Mouse (Mus musculus) midbrain, embryonic 10.5 days (tissue): Measurements from ENCODE around the gene Pou3f3. TPM values are rescaled to one million over a fixed set of nuclear protein-coding genes. Genes with fewer than 3 reads are reported as not detected.

Source experiments
- DNase-seq: peaks from one replicate; pipeline ENCODE4 v3.0.0-alpha.2; 2017; ENCODE audit warnings: low spot score
- H3K27ac ChIP-seq: fragments of 300-500 bp; sonication (generic); replicated peaks from 2 replicates; pipeline ENCODE4 v1.5.1; 2016; ENCODE audit warnings: mild to moderate bottlenecking
- H3K27me3 ChIP-seq: fragments of 300-500 bp; sonication (generic); 2 replicates; pipeline ENCODE4 v1.6.1; 2016; ENCODE audit warnings: low read depth, mild to moderate bottlenecking; ENCODE audit not compliant: poor library complexity, severe bottlenecking
- H3K36me3 ChIP-seq: fragments of 300-500 bp; sonication (generic); 2 replicates; pipeline ENCODE4 v1.6.1; 2016; ENCODE audit warnings: mild to moderate bottlenecking, moderate library complexity
- H3K4me1 ChIP-seq: fragments of 300-500 bp; sonication (generic); 2 replicates; pipeline ENCODE4 v1.6.1; 2016
- H3K4me3 ChIP-seq: fragments of 300-500 bp; sonication (generic); 2 replicates; pipeline ENCODE4 v1.5.1; 2016; ENCODE audit warnings: mild to moderate bottlenecking, moderate library complexity
- H3K9me3 ChIP-seq: fragments of 300-500 bp; sonication (generic); replicated peaks from 2 replicates; pipeline ENCODE4 v1.6.1; 2016; ENCODE audit warnings: mild to moderate bottlenecking
- WGBS: fragments of 180-500 bp; shearing (Covaris S2); methylation state at CpG from one replicate; pipeline ENCODE4 v1.1.7; 2016; 5-methylcytosine and 5-hydroxymethylcytosine counted together
- polyA plus RNA-seq: library from polyadenylated mRNA; unstranded; fragments of >200 nt; fragmentation: Nextera tagmentation; extraction: Ambion mirVana; gene quantifications from 2 replicates; pipeline ENCODE4 v1.2.1, GENCODE M21; 2016

The Pou3f3 gene
- polyA plus RNA-seq, 1 experiment from 2014 or later = 18.2 TPM

DNA sequence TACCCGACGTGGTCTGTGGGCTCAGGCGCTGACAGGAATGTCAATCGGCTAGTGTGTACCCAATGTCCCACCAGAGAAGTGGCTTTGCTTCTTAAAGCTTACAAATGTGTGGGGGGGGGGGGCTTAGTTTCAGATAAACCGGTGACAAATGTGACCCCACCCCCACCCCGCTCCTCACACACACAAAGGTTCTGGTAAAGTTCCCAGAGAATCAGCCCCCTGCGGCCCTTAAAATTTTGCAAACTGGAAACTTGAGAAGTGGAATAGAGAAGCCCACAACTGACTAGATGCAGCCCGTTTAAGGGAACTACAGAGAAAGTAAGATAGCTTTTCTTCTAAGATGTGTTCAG is 10.2 kb downstream of the Pou3f3 start:
- no peak for DNase-seq
- H3K36me3 ChIP-seq = peaks cover 51% of the 10 kb centered on the region
- peak overlapping the region; percentile 96 for H3K27ac ChIP-seq
- peaks cover 82% of the 10 kb centered on the region for H3K27me3 ChIP-seq
- 2% methylated on average over 8 of the region's 8 CpGs for WGBS
- peaks cover 90% of the 10 kb centered on the region for H3K4me1 ChIP-seq
- peak overlapping the region; percentile 99 for H3K4me3 ChIP-seq
- no peaks in the 10 kb centered on the region for H3K9me3 ChIP-seq

DNA sequence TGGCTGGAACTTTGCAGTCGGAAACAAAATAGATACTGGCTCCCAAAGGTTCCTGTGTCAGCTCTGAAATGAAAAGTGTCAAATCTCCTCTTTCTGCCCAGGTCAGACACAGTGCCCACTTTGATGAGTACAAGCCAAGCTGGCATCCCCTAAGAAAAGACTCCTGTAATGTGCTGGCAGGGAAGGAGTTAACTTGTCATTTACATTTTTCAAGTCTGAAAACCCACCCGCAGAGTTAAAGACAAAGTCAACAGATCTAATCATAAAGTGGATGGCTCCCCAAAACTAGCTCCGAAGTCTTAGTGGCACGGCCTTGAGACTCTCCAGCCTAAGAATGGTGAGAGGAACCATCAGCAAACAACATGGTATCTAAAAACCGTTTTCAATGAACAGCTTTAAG is 11.6 kb downstream of the Pou3f3 start:
- Histone ChIP-seq H3K4me3 (peak overlapping the region; percentile 99), H3K27ac (peak overlapping the region; percentile 96), H3K27me3 (peaks cover 92% of the 10 kb centered on the region), H3K4me1 (peaks cover 95% of the 10 kb centered on the region), H3K36me3 (peaks cover 39% of the 10 kb centered on the region), H3K9me3 (no peaks in the 10 kb centered on the region)
- no peak for DNase-seq
- 2% methylated on average over 5 of the region's 5 CpGs for WGBS

DNA sequence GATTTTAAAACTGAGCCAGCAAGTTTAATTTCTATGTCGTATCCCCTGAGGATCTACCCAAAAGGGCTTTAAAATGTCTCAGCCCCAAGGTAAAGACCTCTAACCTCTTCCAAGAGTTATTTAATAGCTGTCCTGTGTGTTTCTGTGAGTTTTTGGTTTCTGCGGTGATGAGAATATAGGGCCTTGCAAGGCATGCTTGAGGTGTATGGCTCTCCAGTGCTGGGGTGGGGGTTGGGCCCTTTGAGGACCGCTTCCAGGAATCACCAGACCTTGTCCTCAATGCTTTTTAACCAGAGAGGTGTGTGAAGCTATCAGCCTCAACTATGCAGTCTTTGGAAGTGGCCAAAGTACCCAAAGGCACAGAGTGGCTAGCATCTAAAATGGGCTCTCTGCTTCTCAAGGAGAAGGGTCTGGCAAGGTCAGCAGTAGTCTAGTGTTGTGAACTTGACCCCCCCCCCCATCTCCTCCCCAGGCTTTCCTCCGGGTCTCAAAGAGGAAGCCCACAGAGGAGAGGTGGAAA is 12.1 kb downstream of the Pou3f3 start:
- DNase-seq = peak; percentile 25
- Histone ChIP-seq H3K27ac (peak overlapping the region; percentile 96), H3K9me3 (no peaks in the 10 kb centered on the region), H3K36me3 (peaks cover 38% of the 10 kb centered on the region), H3K4me3 (peak overlapping the region; percentile 99), H3K27me3 (peaks cover 93% of the 10 kb centered on the region), H3K4me1 (peaks cover 96% of the 10 kb centered on the region)
- 3% methylated on average over 4 of the region's 4 CpGs for WGBS

DNA sequence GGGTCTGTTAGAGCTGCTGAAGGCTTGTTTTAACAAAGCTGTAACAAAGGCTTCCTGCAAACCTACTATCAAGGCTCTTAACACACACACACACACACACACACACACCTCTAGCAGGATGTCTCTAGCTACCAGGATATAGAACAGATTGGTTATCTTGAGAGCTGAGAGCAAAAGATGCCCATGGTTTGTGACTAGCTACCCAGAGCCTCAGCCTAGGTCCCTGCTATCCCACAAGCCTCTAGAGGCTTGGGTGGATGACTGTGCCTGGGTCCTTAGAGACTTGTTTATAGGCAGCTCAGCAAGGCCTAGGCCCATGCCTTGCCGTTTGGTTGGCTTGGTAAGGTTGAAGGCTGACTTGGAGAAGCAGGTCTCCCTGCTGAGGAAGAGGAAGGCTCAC is 13.5 kb downstream of the Pou3f3 start:
- 15% methylated on average over 1 of the region's 1 CpGs for WGBS
- H3K27me3 ChIP-seq = peaks cover 88% of the 10 kb centered on the region
- H3K9me3 ChIP-seq = no peaks in the 10 kb centered on the region
- H3K27ac ChIP-seq = peak overlapping the region; percentile 96
- peak overlapping the region; percentile 99 for H3K4me3 ChIP-seq
- DNase-seq = no peak
- peaks cover 38% of the 10 kb centered on the region for H3K36me3 ChIP-seq
- peaks cover 95% of the 10 kb centered on the region for H3K4me1 ChIP-seq

DNA sequence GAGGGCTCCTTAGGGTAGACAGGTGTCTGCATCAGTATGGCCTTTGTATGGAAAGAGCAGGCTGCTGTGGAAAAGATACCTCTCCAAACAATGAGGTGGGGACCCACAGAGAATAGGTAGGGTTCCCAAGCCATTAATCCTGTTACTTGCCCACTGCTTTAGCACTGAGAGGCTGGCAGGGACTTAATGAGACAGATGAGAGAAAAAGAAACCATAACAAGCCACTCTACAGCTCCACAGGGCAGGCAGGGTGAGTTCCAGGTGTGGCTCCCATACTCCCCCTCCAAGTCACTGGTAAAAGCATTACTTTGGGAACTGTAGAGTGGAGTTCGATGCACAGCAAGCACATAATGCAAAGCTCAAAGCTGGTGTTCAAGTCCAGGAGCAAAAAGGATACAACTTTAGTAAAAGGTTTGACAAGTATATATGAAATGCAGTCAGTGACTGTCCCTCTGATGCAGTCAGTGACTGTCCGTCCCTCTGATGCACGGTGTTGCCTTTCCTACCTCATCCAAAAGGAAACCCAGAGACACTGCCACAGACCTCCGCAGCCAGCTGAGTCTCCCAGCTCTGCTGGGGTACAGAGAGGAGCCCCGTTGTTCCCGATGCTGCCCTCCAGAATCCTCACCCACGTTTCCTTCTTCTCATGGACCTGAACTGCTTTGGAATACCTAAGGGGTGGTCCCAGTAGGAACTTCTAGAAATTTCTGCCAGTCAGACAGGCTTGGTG is 14.0 kb downstream of the Pou3f3 start:
- Histone ChIP-seq H3K36me3 (peaks cover 38% of the 10 kb centered on the region), H3K27me3 (peaks cover 83% of the 10 kb centered on the region), H3K9me3 (no peaks in the 10 kb centered on the region), H3K4me3 (peak overlapping the region; percentile 99), H3K4me1 (peaks cover 94% of the 10 kb centered on the region), H3K27ac (peak overlapping the region; percentile 96)
- WGBS = 17% methylated on average over 7 of the region's 7 CpGs
- no peak for DNase-seq

DNA sequence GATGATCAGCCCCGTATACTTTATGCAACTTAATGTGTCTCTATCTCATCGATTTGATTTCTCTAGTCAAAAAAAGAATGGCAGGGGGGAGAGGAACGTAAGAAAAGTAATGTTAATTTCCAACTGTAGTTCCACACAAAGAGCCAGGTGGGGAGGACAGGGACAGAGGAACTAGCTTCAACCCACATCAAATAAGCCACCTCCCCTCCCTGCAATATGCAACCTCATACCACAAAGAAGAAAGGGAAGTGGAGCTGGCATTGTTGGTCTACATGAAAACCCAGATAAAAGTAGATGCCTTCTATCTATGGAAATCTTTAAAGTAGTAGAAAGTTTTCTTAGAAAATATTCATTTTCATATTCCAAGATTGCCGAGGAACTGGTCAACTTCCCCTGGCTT is 14.7 kb downstream of the Pou3f3 start:
- H3K27me3 ChIP-seq = peaks cover 84% of the 10 kb centered on the region
- H3K36me3 ChIP-seq = peaks cover 35% of the 10 kb centered on the region
- H3K4me3 ChIP-seq = peak overlapping the region; percentile 99
- WGBS = 16% methylated on average over 4 of the region's 4 CpGs
- H3K27ac ChIP-seq = peak overlapping the region; percentile 96
- no peak for DNase-seq
- no peaks in the 10 kb centered on the region for H3K9me3 ChIP-seq
- H3K4me1 ChIP-seq = peaks cover 91% of the 10 kb centered on the region

DNA sequence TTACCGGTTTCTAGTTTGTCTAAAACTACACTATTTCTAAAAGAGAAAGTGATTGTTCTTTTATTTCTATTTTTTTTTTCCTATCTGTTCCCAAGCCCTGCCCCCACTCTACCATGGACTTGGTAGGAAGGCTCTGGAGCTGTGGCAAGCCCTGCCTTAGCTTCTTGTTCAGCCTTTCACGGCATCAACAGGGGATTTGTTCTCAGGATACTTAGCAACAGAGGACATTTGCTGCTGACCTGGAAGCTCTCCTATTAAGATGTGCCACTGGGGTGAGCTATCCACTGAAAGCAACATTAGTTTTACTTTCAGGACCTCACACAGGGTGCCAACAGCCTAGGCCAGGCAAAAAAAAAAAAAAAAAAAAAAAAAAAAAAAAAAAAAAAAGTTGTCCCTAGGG is 15.4 kb downstream of the Pou3f3 start:
- no peaks in the 10 kb centered on the region for H3K9me3 ChIP-seq
- peaks cover 84% of the 10 kb centered on the region for H3K4me1 ChIP-seq
- peaks cover 84% of the 10 kb centered on the region for H3K27me3 ChIP-seq
- peak overlapping the region; percentile 99 for H3K4me3 ChIP-seq
- 2% methylated on average over 2 of the region's 2 CpGs for WGBS
- DNase-seq = peak; percentile 40
- H3K27ac ChIP-seq = peak overlapping the region; percentile 96
- H3K36me3 ChIP-seq = peaks cover 32% of the 10 kb centered on the region

DNA sequence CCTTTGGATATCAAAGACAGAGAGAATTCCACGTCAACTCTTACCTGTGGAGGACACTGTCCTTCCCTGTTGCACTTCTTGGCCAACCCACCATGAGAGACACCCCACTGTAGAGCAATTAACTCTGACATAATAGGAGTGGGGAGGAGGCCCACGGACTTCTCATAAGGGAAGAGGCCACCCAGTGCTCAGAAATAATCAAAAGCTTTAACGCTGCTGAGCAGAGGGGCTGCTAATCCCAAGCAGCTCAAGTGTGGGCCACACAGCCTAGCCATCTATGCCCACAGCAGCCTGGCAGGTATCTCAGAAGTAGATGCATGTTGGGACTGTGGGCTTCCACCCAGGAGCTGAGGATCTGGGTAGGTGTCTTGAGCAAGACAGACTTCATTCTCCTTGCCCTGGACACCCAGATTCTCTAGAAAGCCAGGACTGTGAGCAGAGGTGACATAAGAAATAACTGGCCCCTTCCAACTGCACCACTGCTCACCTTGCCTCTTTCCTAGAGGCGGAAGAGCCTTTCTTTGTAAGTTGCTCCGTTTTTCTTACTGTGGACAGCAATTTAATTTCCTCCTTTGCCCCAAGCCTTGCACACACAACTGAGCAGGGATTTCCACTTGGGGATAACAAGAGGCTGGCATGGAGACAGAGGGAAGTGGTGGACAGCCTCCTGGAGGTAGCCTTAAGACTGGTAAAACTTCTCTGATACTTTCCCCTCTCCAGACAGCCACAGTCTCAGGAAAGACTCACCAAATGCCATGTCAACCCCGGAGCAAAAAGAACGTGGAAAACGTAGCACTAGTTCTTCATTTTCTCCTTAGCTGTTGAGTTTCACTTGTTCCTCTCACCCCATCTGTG is 16.1 kb downstream of the Pou3f3 start:
- peaks cover 77% of the 10 kb centered on the region for H3K4me1 ChIP-seq
- WGBS = 2% methylated on average over 8 of the region's 8 CpGs
- DNase-seq = peak; percentile 44

DNA sequence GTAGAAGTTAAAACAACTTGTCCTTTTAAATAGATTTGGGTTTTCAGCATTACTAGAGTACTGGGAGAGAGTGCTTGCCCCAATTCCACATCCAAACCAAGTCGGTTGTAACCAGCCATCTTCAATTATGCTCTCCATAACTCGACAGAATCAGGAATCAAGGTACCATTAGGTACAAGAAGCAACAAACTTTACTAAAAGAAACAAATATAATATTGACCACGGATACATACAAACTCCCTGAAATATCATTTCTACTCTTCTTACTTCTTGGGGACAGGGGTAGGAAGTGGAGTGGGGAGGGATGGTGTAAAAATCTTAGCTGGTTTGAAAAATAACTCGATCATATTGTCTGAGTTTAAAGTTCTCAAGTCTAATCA is 16.7 kb downstream of the Pou3f3 start:
- Histone ChIP-seq H3K4me3 (peak overlapping the region; percentile 99), H3K4me1 (peaks cover 71% of the 10 kb centered on the region), H3K27me3 (peaks cover 76% of the 10 kb centered on the region), H3K27ac (peak overlapping the region; percentile 96), H3K9me3 (no peaks in the 10 kb centered on the region), H3K36me3 (peaks cover 28% of the 10 kb centered on the region)
- 4% methylated on average over 4 of the region's 4 CpGs for WGBS
- DNase-seq = no peak

More for the DNA sequence above, 16.1 kb downstream of the Pou3f3 start:
- H3K27ac ChIP-seq = peak overlapping the region; percentile 96
- peaks cover 32% of the 10 kb centered on the region for H3K36me3 ChIP-seq
- H3K9me3 ChIP-seq = no peaks in the 10 kb centered on the region
- H3K4me3 ChIP-seq = peak overlapping the region; percentile 99
- H3K27me3 ChIP-seq = peaks cover 82% of the 10 kb centered on the region

DNA sequence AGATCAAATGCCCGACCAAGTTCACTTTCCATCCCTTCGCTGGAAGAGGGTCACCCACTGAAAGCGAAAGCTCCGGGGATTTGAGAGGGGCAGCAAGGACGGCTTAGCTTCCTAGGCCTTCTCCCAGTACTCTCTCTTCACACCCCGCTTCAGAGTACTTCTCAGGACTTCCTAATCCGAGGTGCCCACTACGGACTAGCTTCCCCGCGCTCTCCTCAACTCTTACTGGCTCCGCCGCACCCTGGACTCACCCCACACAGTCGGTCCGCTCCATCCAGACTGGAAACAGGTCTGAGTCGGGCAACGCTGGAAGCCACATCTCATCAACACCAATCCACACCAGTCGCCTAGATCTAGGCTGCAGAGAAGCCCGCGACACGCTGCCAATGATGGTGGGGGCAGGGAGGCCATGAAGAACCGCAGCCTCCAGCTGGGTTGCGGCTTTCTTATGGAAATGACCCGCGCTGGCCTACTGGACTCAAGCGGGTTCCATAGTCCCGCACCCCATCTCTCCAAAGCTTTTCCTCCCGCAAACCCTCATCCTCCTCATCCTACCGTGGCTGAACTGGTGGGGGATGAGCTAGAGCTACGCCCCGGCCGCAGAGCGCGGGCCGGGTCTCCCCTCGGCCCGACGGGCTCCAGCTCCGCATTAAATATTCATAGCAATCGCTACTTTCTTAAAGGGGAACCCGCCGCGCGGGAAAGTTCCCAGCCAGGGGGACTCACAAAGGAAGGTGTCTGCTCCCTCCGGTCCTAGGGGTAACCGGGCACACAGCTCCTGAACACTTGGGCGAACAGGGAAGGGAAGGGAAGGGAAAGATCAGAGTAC is 17.8 kb downstream of the Pou3f3 start:
- Histone ChIP-seq H3K4me3 (peak overlapping the region; percentile 99), H3K4me1 (peaks cover 61% of the 10 kb centered on the region), H3K27me3 (peaks cover 67% of the 10 kb centered on the region), H3K36me3 (peaks cover 19% of the 10 kb centered on the region), H3K9me3 (no peaks in the 10 kb centered on the region), H3K27ac (peak overlapping the region; percentile 96)
- under 1% methylated on average over 46 of the region's 46 CpGs for WGBS
- peak; percentile 80 for DNase-seq

DNA sequence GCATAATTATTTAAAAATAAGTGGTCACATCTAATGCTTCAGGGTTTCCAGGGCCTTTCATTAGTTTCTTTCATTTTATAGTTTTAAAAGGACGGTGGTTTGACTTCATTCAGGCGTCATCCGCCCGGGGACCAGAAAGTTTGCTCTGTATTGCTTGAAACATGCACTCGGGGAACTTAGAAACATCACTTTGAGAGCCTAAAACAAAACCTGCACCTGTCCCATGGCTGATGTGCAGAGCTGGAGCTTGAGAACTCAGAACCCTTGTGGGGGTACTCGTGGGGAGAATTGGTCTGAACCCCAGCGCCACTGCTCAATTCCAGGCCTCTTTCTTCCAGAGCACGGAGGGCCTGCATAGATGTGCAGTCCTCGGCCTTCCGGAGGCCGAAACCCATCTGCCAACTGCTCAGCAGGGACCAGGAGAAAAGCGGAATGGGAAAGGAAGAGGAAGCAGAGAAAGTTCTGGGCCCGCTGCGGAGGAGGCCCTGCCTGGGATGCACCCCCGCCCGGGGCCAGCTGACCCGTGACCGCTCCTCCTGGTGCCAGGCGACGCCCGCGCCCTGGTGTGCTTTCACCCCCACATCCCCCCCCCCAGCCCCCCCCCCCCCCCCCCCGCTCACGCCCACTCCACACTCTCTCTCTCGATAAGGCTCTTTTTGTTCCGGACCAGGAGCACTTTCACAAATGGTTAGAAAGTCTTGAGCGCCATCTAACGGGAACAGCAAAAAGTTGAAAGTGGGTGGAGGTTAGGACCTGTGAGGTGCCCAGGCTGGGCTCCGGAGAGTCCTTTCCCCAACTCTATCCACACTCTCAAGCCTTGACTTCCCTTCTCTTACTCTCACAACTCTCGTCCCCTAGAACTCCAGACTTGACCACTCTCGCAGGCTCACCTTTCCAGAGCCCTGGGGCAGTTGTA is 18.7 kb downstream of the Pou3f3 start:
- Histone ChIP-seq H3K4me1 (peaks cover 57% of the 10 kb centered on the region), H3K36me3 (peaks cover 10% of the 10 kb centered on the region), H3K4me3 (peak overlapping the region; percentile 99), H3K27ac (peak overlapping the region; percentile 96), H3K9me3 (no peaks in the 10 kb centered on the region), H3K27me3 (peaks cover 67% of the 10 kb centered on the region)
- 1% methylated on average over 26 of the region's 31 CpGs for WGBS
- peak; percentile 85 for DNase-seq
